Mouse (Mus musculus) forebrain, embryonic 13.5 days (tissue): ENCODE results near the gene Mup5. TPM values are rescaled to one million over a fixed set of nuclear protein-coding genes. Genes with fewer than 3 reads are reported as not detected.
"Not testable (repeated sequence)": the region's sequence is repeated elsewhere in the genome, so short reads cannot be mapped to it uniquely, and the experiment has no call there.

Experiments used
- ATAC-seq: fragments of 200-750 bp; cut with Nextera tagmentation; 2 replicates; pipeline ENCODE4 v1.8.0; 2017
- H3K27ac ChIP-seq: fragments of 300-500 bp; sonication (generic); 2 replicates; pipeline ENCODE4 v1.5.1; 2015; ENCODE audit warnings: inconsistent platforms, mild to moderate bottlenecking, moderate library complexity
- H3K27me3 ChIP-seq: fragments of 300-500 bp; sonication (generic); 2 replicates; pipeline ENCODE4 v1.6.1; 2015; ENCODE audit warnings: mild to moderate bottlenecking, inconsistent platforms
- H3K36me3 ChIP-seq: fragments of 300-500 bp; sonication (generic); 2 replicates; pipeline ENCODE4 v1.6.1; 2015; ENCODE audit warnings: mild to moderate bottlenecking, inconsistent platforms; ENCODE audit not compliant: poor library complexity, severe bottlenecking
- H3K4me1 ChIP-seq: fragments of 300-500 bp; sonication (generic); 2 replicates; pipeline ENCODE4 v1.6.1; 2015; ENCODE audit warnings: inconsistent platforms
- H3K4me2 ChIP-seq: fragments of 300-500 bp; sonication (generic); 2 replicates; pipeline ENCODE4 v1.6.1; 2015; ENCODE audit warnings: inconsistent platforms, mild to moderate bottlenecking, moderate library complexity
- H3K4me3 ChIP-seq: fragments of 300-500 bp; sonication (generic); 2 replicates; pipeline ENCODE4 v1.5.1; 2015; ENCODE audit warnings: mild to moderate bottlenecking, inconsistent platforms
- H3K9ac ChIP-seq: fragments of 300-500 bp; sonication (generic); 2 replicates; pipeline ENCODE4 v1.6.1; 2015; ENCODE audit warnings: mild to moderate bottlenecking, inconsistent platforms
- H3K9me3 ChIP-seq: fragments of 300-500 bp; sonication (generic); replicated peaks from 2 replicates; pipeline ENCODE4 v1.6.1; 2016; ENCODE audit warnings: inconsistent platforms
- WGBS: fragments of 180-500 bp; shearing (Covaris S2); methylation state at CpG from one replicate; pipeline ENCODE4 v1.1.7; 2015; 5-methylcytosine and 5-hydroxymethylcytosine counted together
- polyA plus RNA-seq: library from polyadenylated mRNA; unstranded; fragments of >200 nt; fragmentation: Nextera tagmentation; extraction: Ambion mirVana; gene quantifications from 2 replicates; pipeline ENCODE4 v1.2.1, GENCODE M21; 2015

Mup5 gene
- polyA plus RNA-seq, 1 experiment from 2014 or later: not detected

DNA sequence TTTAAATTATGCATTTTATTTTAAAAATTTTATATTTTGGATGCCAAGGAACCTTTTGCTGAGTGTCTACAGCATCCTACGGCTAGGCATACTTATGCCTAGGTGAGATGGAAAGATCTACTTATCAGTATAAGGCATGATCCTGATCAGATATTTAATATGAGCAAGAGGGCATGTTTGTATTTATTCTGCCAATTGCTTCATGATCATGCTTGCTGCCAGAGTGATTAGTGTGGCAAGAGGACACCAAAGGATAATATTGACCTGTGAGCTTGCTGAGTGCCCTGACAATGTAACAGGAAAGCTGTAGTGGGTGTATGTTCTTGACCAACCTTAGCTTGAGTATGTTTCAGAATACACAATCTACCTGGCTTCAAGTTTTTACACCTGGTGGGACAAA lies 45.3 kb downstream of the Mup5 start:
- H3K27ac ChIP-seq, H3K9ac ChIP-seq, H3K4me1 ChIP-seq, H3K36me3 ChIP-seq, ATAC-seq, H3K4me3 ChIP-seq, H3K27me3 ChIP-seq, H3K9me3 ChIP-seq, H3K4me2 ChIP-seq: not testable (repeated sequence)
- WGBS: 93% methylated on average over 1 of the region's 1 CpGs

DNA sequence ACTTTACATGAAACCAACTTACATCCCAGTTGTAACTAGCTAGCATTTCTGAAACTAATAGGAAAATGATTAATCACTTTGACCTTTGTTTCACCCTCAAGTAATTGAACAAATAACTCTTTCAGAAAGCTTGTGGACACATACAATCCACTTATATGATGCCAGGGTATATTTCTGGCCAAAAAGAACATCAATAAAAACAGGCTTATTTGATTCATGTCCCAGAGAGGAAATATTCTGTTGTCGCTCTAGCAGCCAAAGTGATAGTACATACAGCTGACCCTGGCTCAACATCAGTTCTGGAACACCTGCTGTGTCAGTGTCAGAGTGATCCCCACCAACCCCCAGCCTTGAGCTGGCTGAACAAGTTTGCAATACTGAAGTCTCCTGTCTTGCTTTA lies 50.8 kb downstream of the Mup5 start:
- not testable (repeated sequence) for H3K27me3 ChIP-seq, H3K9me3 ChIP-seq, H3K27ac ChIP-seq, H3K4me3 ChIP-seq, H3K4me2 ChIP-seq, ATAC-seq, H3K36me3 ChIP-seq, H3K9ac ChIP-seq, H3K4me1 ChIP-seq
- WGBS: 86% methylated on average over 1 of the region's 1 CpGs

DNA sequence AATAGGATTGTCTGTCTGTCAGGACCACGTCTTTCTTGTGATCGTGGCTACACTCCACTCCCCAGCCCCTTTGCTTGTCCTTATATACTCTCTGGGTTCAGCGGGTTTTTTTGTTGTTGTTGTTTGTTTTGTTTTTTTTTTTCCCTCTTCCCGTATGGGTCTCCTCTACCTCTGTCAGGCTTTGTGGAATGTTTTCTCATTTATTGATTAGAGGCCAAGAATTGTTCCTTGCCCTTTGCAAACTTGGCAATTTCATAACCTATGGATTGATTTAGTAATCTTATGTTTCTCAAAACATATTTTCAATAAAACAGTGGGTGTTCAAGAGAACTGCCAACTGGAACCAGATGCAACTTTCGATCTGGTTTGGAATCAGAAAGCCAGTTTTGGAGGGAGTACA lies 52.9 kb downstream of the Mup5 start, which contains the start of gene Mup19:
TSS of gene Mup19 (minus strand) at position 101 of the 400 bp plus-strand sequence.
- 88% methylated on average over 1 of the region's 5 CpGs for WGBS

More for the DNA sequence above, 52.9 kb downstream of the Mup5 start, which contains the start of gene Mup19:
- H3K4me1 ChIP-seq, ATAC-seq, H3K9ac ChIP-seq, H3K4me3 ChIP-seq, H3K27ac ChIP-seq, H3K36me3 ChIP-seq, H3K27me3 ChIP-seq, H3K4me2 ChIP-seq, H3K9me3 ChIP-seq: not testable (repeated sequence)

Other genes with a start within 250 kb of the Mup5 start
- not detected in 2 replicates for gene Mup17, start 239.4 kb downstream of the Mup5 start, polyA plus RNA-seq
- gene Mup18, start 161.1 kb downstream of the Mup5 start, polyA plus RNA-seq: not detected in 2 replicates
- not detected in 2 replicates for gene Mup19, start 53.0 kb downstream of the Mup5 start, polyA plus RNA-seq
- not detected in 2 replicates for gene Mup20, start 218.9 kb upstream of the Mup5 start, polyA plus RNA-seq